Mouse (Mus musculus) spleen, adult 10 weeks (tissue): ENCODE data around the gene Zbtb9. TPM values are rescaled to one million over a fixed set of nuclear protein-coding genes. Genes with fewer than 3 reads are reported as not detected.

Experiments used
- polyA plus RNA-seq: library from polyadenylated mRNA; stranded (reverse); fragments of 350-450 nt; fragmentation: Illumina TruSeq; extraction: RNeasy Lipid Tissue Mini Kit (QIAGEN cat#74804); gene quantifications from one replicate; pipeline ENCODE4 v1.2.3, GENCODE M21; 2015; ENCODE audit warnings: low replicate concordance; ENCODE audit not compliant: insufficient read depth

The Zbtb9 gene
- 29.6 TPM for polyA plus RNA-seq

DNA sequence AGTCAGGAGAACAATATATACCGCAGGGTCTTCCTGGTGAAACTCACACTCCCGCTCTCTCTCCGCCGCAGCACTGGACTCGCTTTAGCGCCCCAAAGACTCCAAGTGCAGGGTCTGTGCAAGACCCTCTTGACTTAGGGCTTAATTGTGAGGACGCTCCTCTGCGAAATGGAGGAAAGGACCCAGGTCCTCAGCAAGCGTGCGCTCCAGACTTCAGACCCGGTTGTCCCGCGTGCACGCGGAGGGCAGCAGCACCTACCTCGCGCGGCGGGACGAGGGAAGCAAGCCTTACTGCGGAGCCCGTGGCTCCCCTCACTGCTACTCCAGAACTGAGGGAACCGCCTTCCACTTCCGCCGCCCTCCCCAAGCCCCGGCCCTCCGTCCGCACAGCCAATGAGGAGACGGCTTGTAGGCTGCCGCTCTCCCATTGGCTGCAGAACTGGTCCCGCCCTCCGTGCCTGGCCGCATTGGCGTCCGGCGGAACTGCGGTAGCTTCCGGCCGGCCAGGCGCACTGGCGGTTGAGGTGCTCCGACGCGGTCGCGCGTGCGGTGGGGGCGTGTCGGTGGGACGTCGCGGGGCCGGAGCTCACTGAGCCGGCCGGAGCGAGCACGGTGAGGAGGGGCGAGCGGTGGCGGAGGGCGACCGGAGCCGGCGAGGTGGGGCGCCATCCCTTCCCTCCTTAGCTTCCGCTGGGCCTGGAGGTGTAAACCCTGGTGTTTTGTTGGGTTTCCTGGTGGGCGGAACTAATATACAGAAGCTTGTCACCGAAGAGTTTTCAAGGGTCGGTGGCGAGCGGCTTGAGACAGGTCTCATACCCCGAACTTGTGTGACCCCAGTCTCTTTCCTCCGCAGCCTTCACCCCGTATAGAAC lies at the start of gene Zbtb9:
Zbtb9 (plus strand) TSS at position 465 of the 872 bp plus-strand sequence.

DNA sequence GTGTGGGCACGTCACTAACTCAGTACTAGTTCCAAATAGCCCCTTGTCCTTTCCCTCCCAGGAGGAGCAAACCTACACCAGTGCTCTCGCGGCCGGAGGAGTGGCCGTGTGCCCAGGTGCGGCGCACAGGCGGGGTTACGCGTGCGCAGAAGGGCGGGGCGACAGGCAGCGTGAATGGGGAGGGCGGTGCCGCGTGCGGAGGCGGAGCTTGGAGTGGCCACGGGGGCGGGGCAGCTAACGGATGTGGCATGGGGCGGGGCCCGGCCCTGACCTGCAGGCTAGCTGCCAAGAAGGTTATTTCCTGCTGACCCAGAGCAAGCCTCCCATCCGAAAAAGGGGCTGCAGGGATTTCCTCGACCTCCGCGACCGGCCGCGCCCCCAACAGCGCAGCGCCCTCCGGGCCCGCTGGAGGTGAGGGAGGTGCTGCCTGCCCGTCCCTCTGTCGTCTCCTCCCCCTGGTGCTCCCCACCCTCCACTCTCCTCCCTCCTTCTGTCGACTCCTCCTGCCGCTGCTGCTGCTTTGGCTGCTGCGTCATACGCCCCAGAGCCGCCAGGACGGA lies 40.0 kb upstream of the Zbtb9 start, which contains the start of gene Phf1:
Phf1 (plus strand) TSS at position 214 of the 560 bp plus-strand sequence.

DNA sequence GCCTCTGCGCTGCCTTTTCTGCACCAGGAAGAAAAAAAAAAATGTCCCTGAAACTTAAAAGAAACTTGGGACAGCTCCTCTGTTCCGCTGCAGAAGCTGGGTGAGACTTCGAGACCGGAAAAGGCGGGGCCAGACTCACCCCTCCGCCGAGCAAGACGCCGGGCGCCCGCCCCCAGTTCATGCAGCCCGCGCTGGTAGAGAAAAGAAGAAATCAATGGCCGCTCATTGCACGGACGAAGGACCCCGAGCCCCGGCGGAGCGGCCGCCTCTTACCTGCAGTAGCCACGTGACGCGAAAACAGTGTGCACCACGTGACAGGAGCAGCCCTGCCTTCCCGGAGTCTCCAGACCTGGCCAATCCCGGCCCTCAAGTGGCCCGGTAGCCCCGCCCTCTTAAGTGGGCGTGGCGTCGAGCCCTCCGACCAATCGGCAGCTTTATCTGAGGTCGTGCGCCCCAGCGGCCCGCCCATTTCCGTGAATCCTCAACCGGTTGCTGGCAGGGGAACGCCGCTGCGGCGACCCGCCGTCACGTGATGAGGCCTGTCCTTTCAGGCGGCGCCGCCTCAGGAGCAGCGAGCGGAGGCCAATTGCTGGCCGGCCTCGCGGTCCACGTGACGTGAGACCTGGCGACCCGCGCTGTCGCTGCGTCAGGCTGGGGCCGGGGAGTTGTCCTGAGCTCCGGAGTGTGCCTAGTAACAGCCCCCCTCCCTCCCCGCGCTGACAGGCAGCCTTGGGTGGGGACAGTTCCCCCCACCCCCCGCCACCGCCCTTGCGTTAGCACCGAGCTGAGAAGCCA lies 33.6 kb upstream of the Zbtb9 start, which contains the start of gene Cuta:
Cuta (minus strand) TSS at position 392 of the 795 bp plus-strand sequence.

DNA sequence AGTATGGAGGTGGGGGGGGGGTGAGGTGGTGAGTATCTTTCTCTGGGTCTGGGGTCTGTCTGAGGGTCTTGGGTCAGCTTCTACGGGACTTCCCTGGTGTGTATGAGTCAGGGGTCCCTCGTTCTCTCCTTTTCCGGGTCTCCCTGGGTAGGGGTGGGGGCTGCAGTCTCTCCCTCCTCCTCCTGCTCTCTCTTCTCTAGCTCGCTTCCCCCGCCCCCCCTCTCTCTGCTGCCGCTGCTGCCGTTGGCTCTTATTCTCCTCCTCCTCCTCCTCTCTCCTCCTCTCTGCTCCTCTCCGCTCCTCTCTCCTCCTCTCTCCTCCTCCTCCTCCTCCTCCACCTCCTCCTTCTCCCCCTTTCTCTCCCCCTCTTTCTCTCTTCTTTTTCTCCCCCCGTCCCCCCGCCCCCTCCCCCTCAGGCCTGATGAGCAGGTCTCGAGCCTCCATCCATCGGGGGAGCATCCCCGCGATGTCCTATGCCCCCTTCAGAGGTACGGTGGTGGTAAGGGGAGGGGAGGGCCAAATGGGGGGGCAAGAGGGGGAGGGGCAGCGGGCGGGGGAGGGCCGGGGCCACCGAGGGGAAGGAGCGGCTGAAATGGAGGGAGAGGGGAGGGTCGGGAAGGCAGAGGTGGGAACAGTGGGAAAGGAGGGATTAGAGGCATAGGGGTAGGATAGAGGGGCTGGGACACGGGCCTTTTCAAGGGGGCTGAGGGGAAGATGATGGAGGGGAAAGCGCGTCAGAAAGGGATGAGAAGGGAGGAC lies 31.8 kb upstream of the Zbtb9 start, which contains the start of gene Syngap1:
Syngap1 (plus strand) TSS at position 223 of the 759 bp plus-strand sequence.

DNA sequence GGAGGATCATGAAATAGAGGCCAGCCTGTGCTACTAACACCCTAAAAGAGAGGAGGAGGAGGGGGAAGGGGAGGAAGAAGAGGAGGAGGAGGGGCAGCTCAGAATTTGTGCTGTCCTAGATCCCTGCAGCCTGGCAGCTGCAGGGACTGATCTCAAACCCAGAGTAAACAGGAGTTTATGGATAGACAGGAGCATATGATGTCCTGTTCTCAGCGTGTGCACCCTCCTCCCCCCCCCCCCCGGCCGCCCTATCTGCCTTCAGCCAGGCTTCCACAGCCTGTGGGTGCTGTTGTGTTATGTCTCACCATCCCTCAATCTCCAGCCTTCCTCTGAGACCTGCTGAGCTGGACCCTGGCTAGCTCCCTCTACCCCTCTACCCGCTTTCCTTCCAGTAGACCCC lies 55.9 kb downstream of the Zbtb9 start, which contains the start of gene Bak1:
Bak1 (minus strand) TSS at position 101 of the 400 bp plus-strand sequence.

DNA sequence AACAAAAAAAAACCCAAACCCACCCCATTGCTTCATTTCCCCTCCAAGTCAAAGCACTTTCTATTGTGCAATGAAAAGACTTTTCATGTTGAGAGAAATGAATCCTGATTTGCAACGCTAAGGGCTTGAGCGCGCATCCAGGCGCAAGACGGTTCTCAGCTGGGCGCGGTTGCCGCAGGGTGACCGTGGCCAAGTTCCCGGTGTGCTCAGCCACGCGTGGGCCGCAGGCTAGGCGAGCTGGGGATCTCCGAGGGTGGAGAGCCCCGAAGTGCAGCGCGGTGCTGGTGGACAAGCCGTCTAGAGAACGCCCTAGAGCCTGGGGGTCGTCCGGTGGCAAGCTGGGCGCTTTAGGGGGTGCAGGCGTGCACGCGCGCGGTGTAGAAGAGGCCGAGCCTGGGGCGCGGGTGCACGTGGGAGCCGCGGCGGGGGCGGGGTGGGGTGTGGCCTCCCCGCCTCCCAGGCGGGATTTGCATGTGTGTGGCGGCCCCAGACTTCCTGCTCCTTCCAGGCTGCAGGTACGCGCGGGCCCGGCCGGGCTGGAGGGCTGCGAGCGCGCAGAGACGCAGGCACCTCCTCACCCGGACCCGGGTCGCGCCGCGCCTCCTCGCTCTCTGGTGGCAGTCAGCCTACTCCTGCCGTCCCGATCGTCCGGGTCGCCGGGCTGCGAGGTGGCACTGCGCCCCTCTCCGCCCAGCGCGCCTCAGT lies 84.0 kb downstream of the Zbtb9 start, which contains the start of gene Itpr3:
Itpr3 (plus strand) TSS at position 493 of the 705 bp plus-strand sequence.

Other genes with a start within 250 kb of the Zbtb9 start
- 46.1 TPM for gene Bnip1, start 192.1 kb upstream of the Zbtb9 start, polyA plus RNA-seq
- gene Nkx2-5, start 128.2 kb upstream of the Zbtb9 start, polyA plus RNA-seq: not detected
- gene Kifc5b, start 56.1 kb upstream of the Zbtb9 start, polyA plus RNA-seq: 2.3 TPM
- 41.9 TPM for gene Phf1, start 40.1 kb upstream of the Zbtb9 start, polyA plus RNA-seq
- 59.0 TPM for gene Cuta, start 33.6 kb upstream of the Zbtb9 start, polyA plus RNA-seq
- gene Syngap1, start 31.9 kb upstream of the Zbtb9 start, polyA plus RNA-seq: 2.5 TPM
- gene Bak1, start 55.8 kb downstream of the Zbtb9 start, polyA plus RNA-seq: 23.5 TPM
- gene Itpr3, start 84.1 kb downstream of the Zbtb9 start, polyA plus RNA-seq: 19.6 TPM
- gene Uqcc2, start 160.7 kb downstream of the Zbtb9 start, polyA plus RNA-seq: 41.2 TPM
- gene Ip6k3, start 194.6 kb downstream of the Zbtb9 start, polyA plus RNA-seq: 0.44 TPM
- 17.9 TPM for gene Lemd2, start 231.3 kb downstream of the Zbtb9 start, polyA plus RNA-seq